Comparison of ENCODE assay signal across 19 mouse cellular contexts in the genomic region with DNA sequence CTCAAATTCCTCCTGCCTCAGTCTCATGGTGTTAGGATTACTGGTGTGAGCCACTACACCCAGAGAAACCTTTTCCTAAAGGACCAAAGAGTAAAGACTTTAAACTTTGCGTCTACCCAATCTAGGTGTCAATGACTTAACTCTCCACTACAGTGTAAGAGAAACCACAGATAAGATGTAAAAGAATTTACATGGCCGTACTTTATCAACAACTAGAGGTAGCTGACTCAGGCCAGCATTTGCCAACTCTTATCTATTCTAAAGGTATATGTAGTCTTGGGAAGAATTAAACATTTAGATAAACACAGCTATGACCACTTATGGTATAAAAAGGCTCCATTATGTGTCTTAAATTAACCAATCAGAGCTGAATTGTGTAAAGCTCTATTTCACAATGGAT.
"Had no signal": no experiment of that assay in that cellular context is flagged by ENCODE, and none has a peak within 500 bp of the region (broad histone marks: within the 10 kb centered on the region; RNA-seq: fewer than 3 reads in every experiment).

No protein-coding gene starts in this region.

- H3K9ac ChIP-seq: lung, embryonic 14.5 days; midbrain, embryonic 12.5 days; neural tube, embryonic 13.5 days; neural tube, embryonic 15.5 days had no signal

- ATAC-seq: midbrain, embryonic 16.5 days had no signal

- H3K9me3 ChIP-seq: midbrain, embryonic 10.5 days; midbrain, embryonic 12.5 days; neural tube, embryonic 13.5 days; neural tube, embryonic 15.5 days had no signal

- DNase-seq: lung, adult 18-20 months; lung, embryonic 14.5 days; lung, postnatal 14 days; lung, postnatal 4 days; midbrain, embryonic 14.5 days; retina, postnatal 1 day; right cerebral cortex, adult 18-20 months; right cerebral cortex, postnatal 25 days; right cerebral cortex, postnatal 4 days; spleen, adult 18-20 months; thymus, adult 18-20 months; thymus, postnatal 14 days; thymus, postnatal 36 days had no signal

- H3K27ac ChIP-seq: midbrain, embryonic 10.5 days; midbrain, embryonic 12.5 days; neural tube, embryonic 13.5 days; neural tube, embryonic 15.5 days had no signal

- H3K4me2 ChIP-seq: lung, embryonic 14.5 days; midbrain, embryonic 12.5 days; neural tube, embryonic 13.5 days; neural tube, embryonic 15.5 days had no signal

- H3K4me1 ChIP-seq: midbrain, embryonic 10.5 days; midbrain, embryonic 12.5 days; neural tube, embryonic 13.5 days had no signal

- H3K4me3 ChIP-seq: midbrain, embryonic 10.5 days; midbrain, embryonic 12.5 days; myocyte; neural tube, embryonic 13.5 days; neural tube, embryonic 15.5 days had no signal

- H3K27me3 ChIP-seq: midbrain, embryonic 12.5 days; neural tube, embryonic 13.5 days; neural tube, embryonic 15.5 days had no signal
